Mouse (Mus musculus) neural tube, embryonic 13.5 days (tissue): ENCODE results near the gene Baiap2. TPM values are rescaled to one million over a fixed set of nuclear protein-coding genes. Genes with fewer than 3 reads are reported as not detected.

Experiments used
- ATAC-seq: fragments of 200-750 bp; cut with Nextera tagmentation; 2 replicates; pipeline ENCODE4 v1.8.0; 2017; ENCODE audit warnings: low read depth, mild to moderate bottlenecking, moderate TSS enrichment, moderate library complexity
- H3K27ac ChIP-seq: fragments of 300-500 bp; sonication (generic); replicated peaks from 2 replicates; pipeline ENCODE4 v1.5.1; 2015; ENCODE audit warnings: moderate library complexity, mild to moderate bottlenecking, inconsistent platforms
- H3K27me3 ChIP-seq: fragments of 300-500 bp; sonication (generic); 2 replicates; pipeline ENCODE4 v1.6.1; 2015; ENCODE audit warnings: mild to moderate bottlenecking, inconsistent platforms
- H3K36me3 ChIP-seq: fragments of 300-500 bp; sonication (generic); 2 replicates; pipeline ENCODE4 v1.6.1; 2015; ENCODE audit warnings: mild to moderate bottlenecking, inconsistent platforms
- H3K4me1 ChIP-seq: fragments of 300-500 bp; sonication (generic); replicated peaks from 2 replicates; pipeline ENCODE4 v1.6.1; 2015; ENCODE audit warnings: inconsistent platforms
- H3K4me2 ChIP-seq: fragments of 300-500 bp; sonication (generic); 2 replicates; pipeline ENCODE4 v1.6.1; 2015; ENCODE audit warnings: inconsistent platforms, mild to moderate bottlenecking, moderate library complexity
- H3K4me3 ChIP-seq: fragments of 300-500 bp; sonication (generic); 2 replicates; pipeline ENCODE4 v1.5.1; 2015; ENCODE audit warnings: mild to moderate bottlenecking, inconsistent platforms
- H3K9ac ChIP-seq: fragments of 300-500 bp; sonication (generic); 2 replicates; pipeline ENCODE4 v1.6.1; 2015; ENCODE audit warnings: moderate library complexity, mild to moderate bottlenecking, inconsistent platforms
- H3K9me3 ChIP-seq: fragments of 300-500 bp; sonication (generic); 2 replicates; pipeline ENCODE4 v1.6.1; 2016; ENCODE audit warnings: inconsistent platforms
- WGBS: fragments of 180-500 bp; shearing (Covaris S2); methylation state at CpG from one replicate; pipeline ENCODE4 v1.1.7; 2015; 5-methylcytosine and 5-hydroxymethylcytosine counted together
- polyA plus RNA-seq: library from polyadenylated mRNA; unstranded; fragments of >200 nt; fragmentation: Nextera tagmentation; extraction: Ambion mirVana; gene quantifications from 2 replicates; pipeline ENCODE4 v1.2.1, GENCODE M21; 2015

Gene Baiap2
- polyA plus RNA-seq, 1 experiment from 2014 or later: 11.1 TPM

DNA sequence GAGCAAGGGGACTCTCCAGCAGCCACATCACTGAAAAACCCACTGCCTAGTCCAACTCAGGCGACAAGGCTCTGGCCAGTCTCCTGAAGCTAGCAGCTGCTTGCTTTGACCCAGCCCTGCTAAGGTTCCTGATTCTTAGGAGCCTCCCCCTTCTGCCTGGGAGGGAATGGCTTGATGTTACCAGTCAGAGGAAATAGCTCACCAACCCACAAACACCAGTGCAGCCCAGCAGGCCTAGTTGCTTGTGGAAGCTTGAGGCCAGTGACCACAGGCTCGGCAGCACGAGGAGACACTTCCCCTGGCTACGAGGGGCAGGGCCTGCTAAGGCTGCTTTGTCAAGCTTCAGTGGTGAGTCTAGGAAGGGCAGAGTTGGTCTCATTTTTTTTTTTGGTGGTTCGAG, 17.4 kb upstream of the Baiap2 start:
- no peak for ATAC-seq
- no peaks in the 10 kb centered on the region for H3K4me1 ChIP-seq
- H3K4me3 ChIP-seq: no peak overlapping the region
- 70% methylated on average over 5 of the region's 5 CpGs for WGBS
- H3K27ac ChIP-seq: no peak overlapping the region
- H3K9ac ChIP-seq: no peak overlapping the region
- no peaks in the 10 kb centered on the region for H3K27me3 ChIP-seq
- no peaks in the 10 kb centered on the region for H3K9me3 ChIP-seq
- no peak overlapping the region for H3K4me2 ChIP-seq
- H3K36me3 ChIP-seq: peaks cover 7% of the 10 kb centered on the region; the same call in 1 of the 2 replicates

DNA sequence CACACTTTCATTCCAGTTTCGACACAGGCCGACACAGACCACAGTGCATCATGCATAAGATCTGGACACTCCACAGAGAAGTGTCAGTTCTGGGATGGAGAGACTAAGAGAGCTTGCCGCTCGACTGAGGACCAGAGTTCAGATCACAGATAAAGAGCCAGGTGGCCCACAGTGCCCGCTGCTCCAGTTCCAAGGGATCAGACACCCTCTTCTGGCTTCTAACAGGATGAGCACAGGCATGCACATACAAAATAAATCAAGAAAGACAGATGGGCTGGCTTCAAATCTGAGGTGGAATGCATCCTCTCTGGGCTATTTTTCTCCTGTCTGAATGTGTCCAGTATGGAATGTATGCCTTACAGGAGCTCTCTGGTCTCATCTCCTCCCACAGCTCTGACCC, 15.8 kb upstream of the Baiap2 start:
- WGBS: 88% methylated on average over 5 of the region's 5 CpGs
- no peak for ATAC-seq
- no peaks in the 10 kb centered on the region for H3K36me3 ChIP-seq
- no peak overlapping the region for H3K4me3 ChIP-seq
- no peaks in the 10 kb centered on the region for H3K27me3 ChIP-seq
- H3K27ac ChIP-seq: no peak overlapping the region
- no peaks in the 10 kb centered on the region for H3K9me3 ChIP-seq
- H3K9ac ChIP-seq: no peak overlapping the region
- no peaks in the 10 kb centered on the region for H3K4me1 ChIP-seq
- no peak overlapping the region for H3K4me2 ChIP-seq

DNA sequence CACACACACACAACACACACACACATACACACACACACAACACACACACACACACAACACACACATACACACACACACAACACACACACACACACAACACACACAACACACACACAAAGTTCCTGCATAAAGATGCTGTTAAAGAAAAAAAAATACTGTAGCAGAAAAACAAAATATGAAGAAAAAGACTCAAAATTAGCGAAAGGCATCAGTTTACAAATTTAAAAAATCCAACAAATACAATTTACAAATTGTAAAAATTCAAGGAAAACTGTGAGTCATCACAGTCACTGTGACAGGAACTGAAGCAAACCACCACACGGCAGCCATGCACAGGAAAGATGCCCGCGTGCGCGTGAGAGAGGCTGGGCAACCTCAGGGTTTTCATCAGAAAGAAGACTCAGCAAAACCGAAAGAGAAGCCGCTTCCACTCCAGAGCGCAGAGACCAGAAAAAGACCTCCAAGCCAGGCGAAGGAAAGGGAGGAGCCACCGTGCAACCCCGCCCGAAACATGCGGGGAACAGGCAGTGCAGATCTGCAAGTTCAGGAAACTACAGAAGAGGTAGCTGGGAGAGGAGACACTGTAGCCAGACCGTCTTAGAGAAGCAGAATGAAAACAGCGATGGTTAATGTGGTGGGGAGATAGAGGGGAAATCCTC, 14.4 kb upstream of the Baiap2 start:
- H3K4me3 ChIP-seq: no peak overlapping the region
- no peak for ATAC-seq
- H3K9me3 ChIP-seq: no peaks in the 10 kb centered on the region
- no peak overlapping the region for H3K4me2 ChIP-seq
- H3K9ac ChIP-seq: no peak overlapping the region
- no peaks in the 10 kb centered on the region for H3K4me1 ChIP-seq
- 79% methylated on average over 16 of the region's 16 CpGs for WGBS
- no peaks in the 10 kb centered on the region for H3K27me3 ChIP-seq
- H3K36me3 ChIP-seq: no peaks in the 10 kb centered on the region
- H3K27ac ChIP-seq: no peak overlapping the region

DNA sequence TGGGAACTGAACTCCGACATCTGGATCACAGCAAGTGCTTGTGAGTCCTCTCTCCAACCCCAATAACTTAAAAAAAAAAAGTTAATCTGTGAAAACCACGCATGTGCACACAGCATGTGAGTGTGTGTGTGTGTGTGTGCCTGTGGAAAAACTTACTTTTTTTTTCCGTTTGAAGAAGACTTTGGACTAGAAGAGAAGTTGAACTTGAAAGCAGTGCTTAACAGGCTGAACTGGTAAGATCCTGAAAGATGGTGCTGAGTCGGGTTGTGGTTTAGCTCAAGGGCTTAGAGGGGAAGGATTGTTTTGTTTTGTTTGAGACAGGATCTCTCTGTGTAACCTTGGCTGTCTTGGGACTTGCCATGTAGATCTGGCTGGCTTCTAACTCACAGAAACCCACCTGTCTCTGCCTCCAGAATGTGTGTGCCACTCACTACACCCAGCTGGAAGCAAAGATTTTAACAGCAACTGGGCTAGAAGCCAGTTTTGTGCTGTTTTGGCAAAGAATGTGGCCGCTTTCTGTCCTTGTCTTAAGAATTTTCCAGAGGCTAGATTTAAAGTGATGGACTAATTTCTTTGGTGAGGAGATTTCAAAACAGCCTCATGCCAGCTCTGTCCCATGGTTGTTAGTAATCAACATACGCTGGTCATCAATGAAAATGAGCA, 12.8 kb upstream of the Baiap2 start:
- ATAC-seq: no peak
- Histone ChIP-seq H3K36me3 (no peaks in the 10 kb centered on the region), H3K27ac (no peak overlapping the region), H3K4me1 (no peaks in the 10 kb centered on the region), H3K4me2 (no peak overlapping the region), H3K9me3 (no peaks in the 10 kb centered on the region), H3K27me3 (no peaks in the 10 kb centered on the region), H3K4me3 (no peak overlapping the region), H3K9ac (no peak overlapping the region)
- 86% methylated on average over 6 of the region's 6 CpGs for WGBS

DNA sequence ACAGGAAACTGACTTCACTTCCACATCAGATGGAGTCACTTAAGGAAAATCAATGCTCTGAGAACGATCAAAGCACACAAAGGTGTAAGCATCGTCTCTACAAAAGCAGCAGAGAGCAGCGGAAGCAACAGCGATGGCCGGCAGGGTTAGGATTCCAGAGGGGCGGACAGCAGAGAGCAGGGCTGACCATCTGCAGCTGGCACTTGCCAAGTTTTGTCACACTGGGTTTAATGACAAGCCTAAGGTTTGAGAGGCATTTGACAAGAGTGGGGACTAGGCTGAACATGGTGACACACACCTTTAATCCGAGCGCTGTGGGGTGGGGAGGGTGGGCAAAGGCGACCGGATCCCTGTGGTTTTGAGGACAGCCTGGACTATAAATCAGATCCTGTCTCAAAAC, 10.8 kb upstream of the Baiap2 start:
- Histone ChIP-seq H3K4me2 (no peak overlapping the region), H3K27ac (no peak overlapping the region), H3K36me3 (no peaks in the 10 kb centered on the region), H3K4me1 (peaks cover 13% of the 10 kb centered on the region), H3K27me3 (no peaks in the 10 kb centered on the region), H3K9ac (no peak overlapping the region), H3K4me3 (no peak overlapping the region), H3K9me3 (no peaks in the 10 kb centered on the region)
- WGBS: 77% methylated on average over 10 of the region's 10 CpGs
- ATAC-seq: no peak

DNA sequence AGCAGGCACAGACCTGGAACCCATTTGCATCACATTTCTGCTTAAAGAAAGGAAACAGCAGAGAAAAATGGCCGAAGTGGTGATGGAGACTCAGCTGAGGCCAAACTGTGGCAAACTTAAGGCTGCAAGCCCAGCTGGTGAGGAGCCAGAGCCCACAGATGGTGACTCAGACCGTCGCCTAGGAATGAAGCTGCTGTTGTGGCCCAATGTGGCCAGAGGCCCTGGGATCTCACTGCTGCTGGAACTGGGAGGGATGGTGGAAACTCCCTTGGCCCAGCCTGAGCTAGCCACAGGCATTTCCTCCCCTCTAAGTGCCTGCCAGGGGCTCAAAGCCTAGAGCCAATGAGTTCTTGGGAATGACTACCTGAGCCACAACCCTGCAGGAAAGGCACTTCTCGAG, 9.4 kb upstream of the Baiap2 start:
- WGBS: 71% methylated on average over 4 of the region's 4 CpGs

DNA sequence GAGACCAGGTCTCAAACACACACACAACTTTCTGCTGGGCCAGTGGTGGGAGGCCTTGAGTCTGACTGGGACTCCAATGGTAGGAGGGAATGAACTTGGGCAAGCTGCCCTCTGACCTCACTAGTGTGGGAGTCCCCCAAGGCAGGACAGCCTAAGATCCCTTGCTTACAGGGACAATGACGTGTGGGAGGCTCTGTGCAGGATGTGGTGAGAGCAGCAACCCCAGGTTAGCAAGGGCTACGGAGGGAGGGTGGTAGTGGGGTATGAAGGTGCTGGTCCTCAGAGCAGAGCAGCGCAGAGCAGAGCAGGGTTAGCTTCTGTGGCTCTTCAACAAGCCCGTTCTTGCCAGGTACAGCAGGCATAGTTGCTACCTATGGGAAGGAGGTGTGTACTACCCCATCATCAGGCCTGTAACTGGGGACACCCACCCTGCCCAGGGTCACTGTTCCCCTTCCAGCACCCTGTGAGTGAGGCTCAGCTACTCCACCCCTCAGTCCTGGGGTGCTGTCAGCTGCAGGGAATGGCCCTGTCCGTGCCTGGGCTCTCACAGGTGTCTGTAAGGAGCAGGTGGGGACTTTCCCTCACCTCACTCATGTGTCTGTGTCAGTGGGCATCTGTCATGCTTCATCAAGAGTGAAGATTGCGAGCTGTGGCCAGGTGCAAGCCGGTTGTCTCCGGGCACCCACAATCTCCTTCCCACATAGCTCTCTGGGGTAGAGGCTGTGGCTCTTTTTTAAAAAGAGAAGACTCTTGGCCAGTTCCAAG, 8.6 kb upstream of the Baiap2 start:
- no peak overlapping the region for H3K4me3 ChIP-seq
- no peak for ATAC-seq

More for the DNA sequence above, 9.4 kb upstream of the Baiap2 start:
- no peaks in the 10 kb centered on the region for H3K9me3 ChIP-seq
- H3K27ac ChIP-seq: no peak overlapping the region
- H3K27me3 ChIP-seq: no peaks in the 10 kb centered on the region
- no peak for ATAC-seq
- no peaks in the 10 kb centered on the region for H3K36me3 ChIP-seq
- no peak overlapping the region for H3K4me2 ChIP-seq
- H3K4me1 ChIP-seq: peaks cover 26% of the 10 kb centered on the region
- H3K9ac ChIP-seq: no peak overlapping the region
- H3K4me3 ChIP-seq: no peak overlapping the region

DNA sequence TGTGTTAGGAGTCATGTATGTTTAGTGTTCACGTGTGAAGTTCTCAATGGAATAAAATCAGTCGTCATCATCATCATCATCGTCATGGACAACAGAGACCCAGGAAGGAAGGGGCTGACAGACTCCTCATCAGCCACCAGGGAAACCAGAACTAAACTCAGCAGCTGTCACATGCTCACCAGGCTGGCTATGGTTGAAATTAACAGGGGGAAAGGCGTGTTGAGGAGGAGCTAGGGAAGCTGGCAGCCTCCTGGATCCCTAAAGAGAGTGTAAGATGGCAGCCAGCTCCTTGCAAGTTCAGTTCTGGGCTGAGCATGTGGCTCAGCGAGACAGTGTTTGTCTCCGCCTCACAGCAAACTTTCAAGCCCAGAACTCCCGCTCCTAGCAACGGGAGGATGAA, 7.8 kb upstream of the Baiap2 start:
- no peak for ATAC-seq
- Histone ChIP-seq H3K27ac (no peak overlapping the region), H3K9me3 (no peaks in the 10 kb centered on the region), H3K36me3 (no peaks in the 10 kb centered on the region), H3K4me2 (no peak overlapping the region), H3K4me1 (peaks cover 41% of the 10 kb centered on the region), H3K9ac (no peak overlapping the region), H3K27me3 (no peaks in the 10 kb centered on the region), H3K4me3 (no peak overlapping the region)
- WGBS: 74% methylated on average over 8 of the region's 8 CpGs

More for the DNA sequence above, 8.6 kb upstream of the Baiap2 start:
- H3K27me3 ChIP-seq: no peaks in the 10 kb centered on the region
- no peak overlapping the region for H3K4me2 ChIP-seq
- H3K9me3 ChIP-seq: no peaks in the 10 kb centered on the region
- H3K4me1 ChIP-seq: peaks cover 34% of the 10 kb centered on the region
- no peaks in the 10 kb centered on the region for H3K36me3 ChIP-seq
- 81% methylated on average over 8 of the region's 8 CpGs for WGBS
- H3K27ac ChIP-seq: no peak overlapping the region
- no peak overlapping the region for H3K9ac ChIP-seq

DNA sequence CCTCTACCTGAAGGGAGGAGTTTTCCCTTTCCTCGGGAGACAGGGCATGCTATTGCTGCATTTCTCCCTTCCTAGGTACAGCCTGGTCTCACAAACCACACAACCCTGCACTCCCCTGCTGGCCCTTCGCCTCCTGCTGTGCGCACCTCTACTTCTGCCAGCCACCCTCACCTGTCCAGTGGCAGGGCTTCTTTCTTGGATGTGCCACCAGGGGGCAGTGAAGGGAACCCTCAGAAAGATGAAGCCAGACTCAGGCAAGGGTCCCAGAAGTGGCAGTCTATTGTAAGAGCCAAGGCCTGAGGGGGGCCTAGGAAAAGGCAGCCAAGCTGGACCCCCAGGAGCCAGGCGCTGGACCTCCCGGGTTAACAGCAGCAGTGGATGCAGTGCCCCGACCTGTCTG, 7.1 kb upstream of the Baiap2 start:
- Histone ChIP-seq H3K9ac (no peak overlapping the region), H3K9me3 (no peaks in the 10 kb centered on the region), H3K27ac (no peak overlapping the region), H3K4me3 (no peak overlapping the region), H3K4me1 (peaks cover 47% of the 10 kb centered on the region), H3K4me2 (no peak overlapping the region), H3K27me3 (peaks cover 3% of the 10 kb centered on the region), H3K36me3 (no peaks in the 10 kb centered on the region)
- 27% methylated on average over 6 of the region's 6 CpGs for WGBS
- ATAC-seq: no peak; the same call in 1 of the 2 replicates

DNA sequence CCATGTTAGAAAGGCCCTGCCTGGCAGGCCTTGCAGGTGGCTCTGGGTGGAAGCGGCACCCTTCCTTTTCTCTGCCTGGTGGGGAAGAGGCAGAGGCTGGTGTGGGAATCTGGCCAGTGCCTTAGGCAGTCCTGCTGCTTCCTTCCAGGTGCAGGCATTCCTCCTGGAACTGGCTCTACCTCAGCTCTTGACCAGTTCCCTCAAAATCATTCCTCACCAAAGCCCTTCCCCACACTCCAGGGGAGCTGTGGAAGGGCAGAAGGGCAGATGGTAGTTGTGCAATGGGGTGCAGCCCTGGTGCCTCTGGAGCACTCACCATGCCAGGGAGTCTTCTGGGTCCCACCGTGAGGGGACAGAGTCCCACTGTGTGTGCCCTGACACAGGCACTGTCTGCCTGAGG, 6.1 kb upstream of the Baiap2 start:
- Histone ChIP-seq H3K27me3 (peaks cover 13% of the 10 kb centered on the region), H3K4me2 (no peak overlapping the region), H3K27ac (no peak overlapping the region), H3K36me3 (no peaks in the 10 kb centered on the region), H3K9me3 (no peaks in the 10 kb centered on the region), H3K9ac (no peak overlapping the region), H3K4me1 (peaks cover 53% of the 10 kb centered on the region), H3K4me3 (no peak overlapping the region)
- no peak for ATAC-seq
- WGBS: 65% methylated on average over 2 of the region's 2 CpGs

DNA sequence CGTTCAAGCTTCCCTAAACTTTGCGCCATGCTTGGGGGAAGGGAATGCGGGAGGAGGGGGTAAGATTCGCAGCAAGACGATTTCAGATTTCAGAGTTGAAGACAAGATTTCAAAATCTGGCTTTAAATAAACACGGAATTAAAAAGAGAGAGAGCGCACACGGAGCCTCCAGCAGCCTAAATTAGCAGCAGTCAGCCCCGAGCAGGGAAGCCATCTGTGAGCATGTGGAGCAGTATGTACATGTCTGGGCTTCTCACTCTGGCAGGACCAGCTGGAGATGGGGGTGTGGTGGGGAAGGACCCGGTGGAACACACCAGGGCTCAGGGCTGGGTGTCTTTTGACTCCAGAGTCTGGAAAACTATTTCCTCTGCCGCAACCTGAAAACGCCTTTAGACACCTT, 5.3 kb upstream of the Baiap2 start:
- H3K27me3 ChIP-seq: peaks cover 13% of the 10 kb centered on the region
- WGBS: 56% methylated on average over 12 of the region's 12 CpGs
- peaks cover 60% of the 10 kb centered on the region for H3K4me1 ChIP-seq
- ATAC-seq: no peak
- no peaks in the 10 kb centered on the region for H3K9me3 ChIP-seq
- H3K9ac ChIP-seq: no peak overlapping the region
- H3K4me2 ChIP-seq: no peak overlapping the region
- H3K36me3 ChIP-seq: no peaks in the 10 kb centered on the region
- H3K4me3 ChIP-seq: no peak overlapping the region
- no peak overlapping the region for H3K27ac ChIP-seq

DNA sequence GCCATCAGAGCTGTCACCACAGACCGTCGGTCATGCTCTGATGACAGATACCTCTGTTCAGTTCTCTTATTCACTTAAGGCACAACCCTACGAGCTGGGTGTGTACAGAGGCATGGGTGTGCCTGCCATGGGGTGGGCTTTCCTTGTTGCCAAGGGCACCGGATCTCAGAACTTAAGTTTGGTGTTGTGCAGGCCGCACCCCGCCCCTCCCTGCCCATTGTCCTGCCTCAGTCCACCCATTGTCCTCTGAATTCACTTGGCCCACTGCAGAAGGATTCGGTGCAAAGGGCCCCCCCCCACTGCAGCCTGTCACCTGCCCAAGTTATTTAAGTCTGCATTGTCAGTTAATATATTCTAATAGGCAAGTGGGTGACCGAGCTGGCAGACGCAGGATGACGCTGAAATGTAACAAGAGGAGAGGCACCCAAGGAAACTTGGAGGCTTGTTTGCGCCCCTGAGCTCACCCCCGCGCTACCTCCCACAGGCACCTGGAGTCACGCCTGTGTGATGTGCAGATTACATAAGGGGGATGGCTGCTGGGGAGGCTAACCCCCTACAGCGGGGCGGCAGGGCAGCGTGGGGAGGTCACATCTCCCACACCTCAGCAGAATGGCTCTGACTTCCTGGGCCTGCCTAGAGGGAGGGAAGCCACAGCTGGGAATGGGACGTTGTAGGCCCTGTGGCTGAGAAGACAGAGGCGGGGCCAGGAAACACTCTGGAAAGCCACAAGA, 4.6 kb upstream of the Baiap2 start:
- Histone ChIP-seq H3K4me3 (no peak overlapping the region), H3K9ac (no peak overlapping the region), H3K36me3 (no peaks in the 10 kb centered on the region), H3K27ac (no peak overlapping the region), H3K4me1 (peaks cover 63% of the 10 kb centered on the region), H3K27me3 (peaks cover 13% of the 10 kb centered on the region), H3K4me2 (no peak overlapping the region), H3K9me3 (no peaks in the 10 kb centered on the region)
- 59% methylated on average over 19 of the region's 19 CpGs for WGBS
- ATAC-seq: no peak
